Comparison of ENCODE assay signal across 8 mouse cellular contexts in the genomic region with DNA sequence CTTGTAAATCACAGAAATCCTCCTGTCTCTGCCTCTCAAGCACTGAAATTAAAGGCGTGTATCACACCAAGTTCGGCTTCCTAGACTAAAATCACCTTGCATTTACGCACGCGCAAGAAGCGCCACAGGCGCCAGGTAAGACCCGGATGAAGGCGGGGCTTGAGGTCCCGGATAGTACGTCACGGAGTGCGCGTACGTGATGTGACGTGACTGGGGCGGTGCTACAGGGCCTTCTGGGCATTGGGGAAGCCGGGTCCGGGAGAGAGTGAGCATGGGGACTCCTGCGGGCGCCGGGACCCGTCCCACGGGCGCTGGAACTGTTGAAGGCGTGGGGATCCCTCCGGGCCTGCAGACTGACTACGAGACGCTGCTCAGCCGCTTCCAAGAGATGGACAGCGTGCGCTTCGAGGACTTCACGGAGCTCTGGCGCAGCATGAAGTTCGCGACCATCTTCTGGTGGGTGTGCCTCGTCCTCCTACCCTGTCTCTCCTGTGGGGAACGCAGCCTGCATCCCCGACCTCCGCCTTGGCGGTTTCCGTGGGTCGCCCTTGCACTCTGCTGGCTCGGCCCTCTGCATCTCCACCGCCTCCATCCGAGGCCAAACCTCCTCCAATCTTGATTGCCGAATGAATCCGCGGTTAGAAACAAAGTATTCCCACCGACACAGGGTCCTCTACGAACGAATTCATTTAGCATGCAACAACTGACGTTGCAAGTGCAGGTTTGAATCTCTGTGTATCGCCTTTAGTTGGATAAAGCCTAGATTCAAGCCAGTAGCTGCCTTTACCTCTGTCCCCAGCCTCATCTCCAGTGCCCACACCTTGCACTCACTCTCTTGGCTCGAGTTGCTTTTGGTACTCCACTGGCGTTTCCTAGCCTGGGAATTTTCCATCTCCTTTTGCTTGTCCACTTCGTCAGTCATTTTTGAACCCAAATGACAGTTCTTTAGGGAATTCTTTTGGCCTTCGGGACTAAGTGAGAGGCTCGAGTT. TPM values are rescaled to one million over a fixed set of nuclear protein-coding genes. Genes with fewer than 3 reads are reported as not detected.
DNase-seq lines count a peak whose midpoint lies in the region; ATAC-seq and TF ChIP-seq lines count a peak whose summit lies in the region.

Snapc1 (plus strand) TSS at position 191 of the 991 bp plus-strand sequence.

- peaks cover 10% of the 10 kb centered on the region; the same call in 1 of the 2 replicates for H3K4me1 ChIP-seq in hindbrain, postnatal 0 days (ENCODE audit: insufficient read depth, low read length)

- no peak for TF ChIP-seq CTCF in gastrocnemius, adult 2 months (IDR thresholded peaks at IDR 0.05)
- no peak for TF ChIP-seq CTCF in hindbrain, postnatal 0 days (IDR thresholded peaks at IDR 0.05; ENCODE audit: low read depth)
- no peak for TF ChIP-seq CTCF in left cerebral cortex, adult 2 months (IDR thresholded peaks at IDR 0.05)

- peak within 1 kb of the TSS; percentile 73 for H3K4me2 ChIP-seq in hindbrain, postnatal 0 days (ENCODE audit: low read depth, low read length)

- under 1% methylated on average over 60 of the region's 60 CpGs for WGBS in hindbrain, postnatal 0 days

- H3K27ac ChIP-seq in gastrocnemius, adult 2 months, result peak within 1 kb of the TSS; percentile 88
- H3K27ac ChIP-seq in hindbrain, postnatal 0 days, result peak within 1 kb of the TSS; percentile 79
- H3K27ac ChIP-seq in left cerebral cortex, adult 2 months, result peak within 1 kb of the TSS; percentile 89

- no peaks in the 10 kb centered on the region for H3K9me3 ChIP-seq in hindbrain, postnatal 0 days (ENCODE audit: low read length)

- peak within 1 kb of the TSS; percentile 98 for H3K4me3 ChIP-seq in gastrocnemius, adult 2 months
- peak within 1 kb of the TSS; percentile 66 for H3K4me3 ChIP-seq in hindbrain, postnatal 0 days (ENCODE audit: low read length)
- H3K4me3 ChIP-seq in left cerebral cortex, adult 2 months, result peak within 1 kb of the TSS; percentile 95

- peak within 1 kb of the TSS; percentile 70 for H3K9ac ChIP-seq in hindbrain, postnatal 0 days (replicated peaks; ENCODE audit: low read length)

- peak; percentile 99 for ATAC-seq in common myeloid progenitor, adult 5-6 weeks (replicated peaks; ENCODE audit: low read depth, poor library complexity, severe bottlenecking)
- peak; percentile 100 for ATAC-seq in hindbrain, postnatal 0 days
- ATAC-seq in megakaryocyte, adult 5-6 weeks (ENCODE audit: poor library complexity, severe bottlenecking), result peak; percentile 98

- H3K36me3 ChIP-seq in hindbrain, postnatal 0 days (ENCODE audit: insufficient read depth, low read length), result peaks cover 12% of the 10 kb centered on the region; the same call in 1 of the 2 replicates

- intact Hi-C loops in gastrocnemius, adult 2 months (cut with DNase I), result no loop called here
- intact Hi-C loops in left cerebral cortex, adult 2 months (cut with DNase I), result loop anchor here (5.0 kb wide), 1 partner anchor 257 kb away; no protein-coding TSS in a partner anchor

- DNase-seq in ZHBTc4 (ENCODE audit: low read depth, low spot score), result peak; percentile 99
- peak; percentile 96 for DNase-seq in gastrocnemius, adult 2 months
- peak; percentile 99 for DNase-seq in hindbrain, postnatal 0 days (ENCODE audit: low spot score)
- DNase-seq in left cerebral cortex, adult 2 months (ENCODE audit: extremely low spot score in 1 of 2, low spot score in 2 of 2), result peak; percentile 97 to 99
- DNase-seq in right cerebral cortex, adult 2 months (ENCODE audit: low spot score in 2 of 2), result peak; percentile 98 to 99
- peak; percentile 97 for DNase-seq in urinary bladder, postnatal 14 days (ENCODE audit: low spot score)

- H3K27me3 ChIP-seq in hindbrain, postnatal 0 days (ENCODE audit: insufficient read depth, low read length), result no peaks in the 10 kb centered on the region

RNA-seq across cellular contexts. Expression of gene Snapc1, which starts in this region (rescaled TPM):
- total RNA-seq in common myeloid progenitor, adult 5-6 weeks (2017), result 17.1 and 32.0 TPM in 2 replicates
- total RNA-seq in gastrocnemius, adult 2 months (2021), result 1 to 10 TPM; 3.9 to 8.8 TPM
- 11.1 and 12.8 TPM in 2 replicates for total RNA-seq in hindbrain, postnatal 0 days (2014; rRNA removed)
- 21.4 and 22.9 TPM in 2 replicates for polyA plus RNA-seq in hindbrain, postnatal 0 days (2015; fragmentation: Nextera tagmentation; extraction: Ambion mirVana)
- 10 to 100 TPM; 45.4 to 51.6 TPM for total RNA-seq in left cerebral cortex, adult 2 months (2021)
- 5.9 and 7.3 TPM in 2 replicates for total RNA-seq in megakaryocyte, adult 5-6 weeks (2015)
- 10.1 and 23.8 TPM in 2 replicates for total RNA-seq in megakaryocyte, adult 5-6 weeks (2017)

Comparison
In these comparisons a context has a peak if more than half of its experiments do, and no peak if none do; other contexts are left out.
1. Peak in every context shown above with its lines: DNase-seq, ATAC-seq, H3K4me3 ChIP-seq and H3K27ac ChIP-seq.